Mouse (Mus musculus) kidney, postnatal 0 days (tissue): Measurements from ENCODE around the gene Tmub1. TPM values are rescaled to one million over a fixed set of nuclear protein-coding genes. Genes with fewer than 3 reads are reported as not detected.
A peak's percentile ranks its signal among the peaks of the same experiment; 100 is the strongest.

Experiments used
- ATAC-seq: fragments of 200-750 bp; cut with Nextera tagmentation; replicated peaks from 2 replicates; pipeline ENCODE4 v1.8.0; 2017; ENCODE audit warnings: low read depth, moderate number of reproducible peaks, moderate TSS enrichment, moderate library complexity; ENCODE audit not compliant: low FRiP score
- DNase-seq: peaks from one replicate; pipeline ENCODE4 v3.0.0-alpha.2; 2016; ENCODE audit warnings: low spot score
- H3K27ac ChIP-seq: fragments of 300-500 bp; sonication (generic); 2 replicates; pipeline ENCODE4 v1.5.1; 2014; ENCODE audit warnings: mild to moderate bottlenecking
- H3K27me3 ChIP-seq: fragments of 300-500 bp; sonication (generic); 2 replicates; pipeline ENCODE4 v1.6.1; 2014; ENCODE audit warnings: low read length, mixed read lengths; ENCODE audit not compliant: insufficient read depth
- H3K36me3 ChIP-seq: fragments of 300-500 bp; sonication (generic); 2 replicates; pipeline ENCODE4 v1.6.1; 2014; ENCODE audit warnings: low read length, mixed read lengths; ENCODE audit not compliant: insufficient read depth
- H3K4me1 ChIP-seq: fragments of 300-500 bp; sonication (generic); replicated peaks from 2 replicates; pipeline ENCODE4 v1.6.1; 2014; ENCODE audit warnings: antibody characterized with exemption, low read length, mixed read lengths; ENCODE audit not compliant: insufficient read depth
- H3K4me2 ChIP-seq: fragments of 300-500 bp; sonication (generic); 2 replicates; pipeline ENCODE4 v1.6.1; 2014; ENCODE audit warnings: mild to moderate bottlenecking, low read length, moderate library complexity, mixed read lengths
- H3K4me3 ChIP-seq: fragments of 300-500 bp; sonication (generic); replicated peaks from 2 replicates; pipeline ENCODE4 v1.5.1; 2014; ENCODE audit warnings: low read depth, low read length
- H3K9ac ChIP-seq: fragments of 300-500 bp; sonication (generic); 2 replicates; pipeline ENCODE4 v1.6.1; 2014; ENCODE audit warnings: low read depth, low read length
- H3K9me3 ChIP-seq: fragments of 300-500 bp; sonication (generic); replicated peaks from 2 replicates; pipeline ENCODE4 v1.6.1; 2016; ENCODE audit warnings: low read length, inconsistent platforms, mixed read lengths
- CTCF ChIP-seq: IDR thresholded peaks from 2 replicates; pipeline ENCODE4 v1.5.1; 2016; ENCODE audit warnings: antibody characterized with exemption, low read depth, mild to moderate bottlenecking, moderate library complexity
- WGBS: fragments of 180-500 bp; shearing (Covaris S2); extraction: QIAGEN DNeasy Blood & Tissue Kit; methylation state at CpG from one replicate; pipeline ENCODE4 v1.1.7; 2014; 5-methylcytosine and 5-hydroxymethylcytosine counted together
- polyA plus RNA-seq: library from polyadenylated mRNA; unstranded; fragments of >200 nt; fragmentation: Nextera tagmentation; extraction: Ambion mirVana; gene quantifications from 2 replicates; pipeline ENCODE4 v1.2.1, GENCODE M21; 2015

Tmub1 gene
- polyA plus RNA-seq, 1 experiment from 2014 or later, result 28.0 TPM

DNA sequence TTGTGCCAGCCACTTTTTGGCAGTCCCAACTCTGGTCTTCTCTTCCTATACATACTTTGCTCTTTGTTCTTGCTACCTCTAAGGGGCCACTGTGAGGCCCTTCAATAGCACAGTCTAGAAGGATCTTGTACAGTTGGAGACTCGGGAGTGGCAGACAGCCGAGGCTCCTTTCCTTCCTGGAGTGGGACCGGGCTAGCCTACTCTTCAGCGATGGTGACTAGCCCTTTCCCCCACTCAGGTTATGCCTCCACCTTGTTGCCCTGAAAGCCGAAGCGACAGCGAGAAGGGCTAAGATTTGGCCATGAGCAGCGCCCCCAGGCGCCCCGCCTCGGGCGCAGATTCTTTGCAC, 20.4 kb downstream of the Tmub1 start:
- no peaks in the 10 kb centered on the region for H3K27me3 ChIP-seq
- DNase-seq (no peak), ATAC-seq (no peak)
- H3K4me3 ChIP-seq, result peak overlapping the region; percentile 62; the same call in 1 of the 2 replicates
- 26% methylated on average over 12 of the region's 12 CpGs for WGBS
- peak overlapping the region; percentile 51; the same call in 1 of the 2 replicates for H3K27ac ChIP-seq
- TF ChIP-seq CTCF, result no peak
- H3K9ac ChIP-seq, result no peak overlapping the region
- peaks cover 30% of the 10 kb centered on the region for H3K4me1 ChIP-seq
- H3K36me3 ChIP-seq, result peaks cover 29% of the 10 kb centered on the region
- H3K9me3 ChIP-seq, result no peaks in the 10 kb centered on the region
- peak overlapping the region; percentile 69; the same call in 1 of the 2 replicates for H3K4me2 ChIP-seq

- Histone ChIP-seq H3K9ac (peak overlapping the region; percentile 71; the same call in 1 of the 2 replicates), H3K36me3 (peaks cover 24% of the 10 kb centered on the region), H3K4me2 (peak overlapping the region; percentile 69), H3K4me1 (peaks cover 30% of the 10 kb centered on the region), H3K27ac (peak overlapping the region; percentile 51; the same call in 1 of the 2 replicates), H3K4me3 (peak overlapping the region; percentile 62), H3K27me3 (no peaks in the 10 kb centered on the region), H3K9me3 (no peaks in the 10 kb centered on the region)
- WGBS, result 21% methylated on average over 9 of the region's 9 CpGs
- ATAC-seq (no peak), DNase-seq (peak; percentile 11)
- no peak for TF ChIP-seq CTCF
Measured at GRCm38 (mm10) chr5:24426556-24427284, 20.9 kb downstream of the Tmub1 start.

DNA sequence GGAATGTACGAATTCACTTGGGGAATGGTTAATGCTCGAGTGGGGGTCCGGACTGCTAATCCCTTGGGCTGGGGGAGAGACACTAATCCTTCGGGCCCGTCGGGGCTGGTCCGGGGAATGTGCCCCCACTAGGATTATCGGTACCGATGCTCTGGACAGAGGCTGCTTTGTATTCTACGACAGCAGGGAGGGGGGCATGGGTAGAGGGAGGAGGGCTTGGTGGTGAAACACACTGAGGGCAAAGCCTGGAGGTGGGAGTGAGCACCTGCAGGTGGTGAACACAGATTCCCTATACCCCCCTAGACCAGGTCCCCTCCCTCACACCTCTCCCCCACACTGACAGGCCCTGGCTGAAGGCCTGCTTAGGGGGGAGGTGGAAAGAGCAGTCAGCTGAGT, 21.6 kb downstream of the Tmub1 start:
- Histone ChIP-seq H3K4me1 (peaks cover 30% of the 10 kb centered on the region), H3K4me2 (peak overlapping the region; percentile 69)
- TF ChIP-seq CTCF, result no peak

DNA sequence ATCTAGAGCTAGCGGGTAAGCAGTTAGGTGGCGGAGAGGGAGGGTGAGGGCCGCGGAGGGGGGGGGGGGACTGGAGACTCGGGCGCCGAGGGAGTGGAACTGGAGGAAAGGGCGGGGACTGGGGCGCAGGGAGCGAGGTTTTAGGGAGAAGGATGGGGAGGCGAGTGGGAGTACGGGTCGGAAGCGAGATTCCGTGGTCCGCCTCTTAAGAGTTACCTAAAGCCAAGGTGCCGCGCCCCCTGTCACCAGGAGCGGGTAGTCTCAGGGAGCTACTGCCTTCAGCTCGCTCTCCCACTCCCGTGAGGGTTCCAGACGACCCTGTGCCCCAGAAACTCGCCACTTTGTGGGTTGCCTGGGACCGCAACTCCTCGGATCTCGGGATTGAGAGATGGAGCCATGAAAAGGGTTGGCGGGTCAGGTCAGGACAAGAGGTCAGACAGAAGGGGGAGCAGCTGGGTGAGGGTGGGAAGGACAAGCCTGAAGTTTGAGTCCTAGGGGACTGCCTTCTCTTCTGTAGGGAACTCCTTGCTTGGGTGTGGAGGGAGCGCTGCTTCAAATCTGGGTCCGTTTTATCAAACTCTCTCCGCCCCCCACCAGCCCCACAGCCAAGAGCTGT, 22.1 kb downstream of the Tmub1 start:
- TF ChIP-seq CTCF, result peak; percentile 43
- Histone ChIP-seq H3K36me3 (peaks cover 16% of the 10 kb centered on the region), H3K4me3 (peak overlapping the region; percentile 62), H3K27me3 (no peaks in the 10 kb centered on the region), H3K9me3 (no peaks in the 10 kb centered on the region), H3K27ac (peak overlapping the region; percentile 95), H3K4me2 (peak overlapping the region; percentile 69), H3K9ac (peak overlapping the region; percentile 71), H3K4me1 (peaks cover 30% of the 10 kb centered on the region)
- ATAC-seq, result no peak
- under 1% methylated on average over 27 of the region's 30 CpGs for WGBS
- DNase-seq, result peak; percentile 71

More for the DNA sequence above, 21.6 kb downstream of the Tmub1 start:
- peak overlapping the region; percentile 71 for H3K9ac ChIP-seq
- ATAC-seq (no peak), DNase-seq (peak; percentile 35)
- no peaks in the 10 kb centered on the region for H3K27me3 ChIP-seq
- H3K36me3 ChIP-seq, result peaks cover 20% of the 10 kb centered on the region
- H3K27ac ChIP-seq, result no peak overlapping the region
- WGBS, result under 1% methylated on average over 10 of the region's 10 CpGs
- H3K9me3 ChIP-seq, result no peaks in the 10 kb centered on the region
- peak overlapping the region; percentile 62 for H3K4me3 ChIP-seq

- no peaks in the 10 kb centered on the region for H3K27me3 ChIP-seq
- no peak for TF ChIP-seq CTCF
- peak overlapping the region; percentile 95 for H3K27ac ChIP-seq
- H3K4me1 ChIP-seq, result peaks cover 30% of the 10 kb centered on the region
- ATAC-seq, result peak; percentile 6
- under 1% methylated on average over 58 of the region's 60 CpGs for WGBS
- H3K4me2 ChIP-seq, result peak overlapping the region; percentile 69
- peaks cover 13% of the 10 kb centered on the region for H3K36me3 ChIP-seq
- peak overlapping the region; percentile 71 for H3K9ac ChIP-seq
- no peaks in the 10 kb centered on the region for H3K9me3 ChIP-seq
- peak overlapping the region; percentile 62 for H3K4me3 ChIP-seq
- peak; percentile 92 for DNase-seq
Measured at GRCm38 (mm10) chr5:24424861-24425411, 22.7 kb downstream of the Tmub1 start.

GRCm38 (mm10) chr5:24424004-24424781, 23.5 kb downstream of the Tmub1 start:
- Histone ChIP-seq H3K36me3 (0 out of 2 replicates have a peak, but pooled peaks cover 6% of the 10 kb centered on the region), H3K27me3 (no peaks in the 10 kb centered on the region), H3K4me1 (peaks cover 30% of the 10 kb centered on the region), H3K9me3 (no peaks in the 10 kb centered on the region), H3K27ac (peak overlapping the region; percentile 95), H3K4me2 (peak overlapping the region; percentile 69), H3K4me3 (peak overlapping the region; percentile 62), H3K9ac (peak overlapping the region; percentile 71)
- WGBS, result 7% methylated on average over 21 of the region's 21 CpGs
- ATAC-seq (peak; percentile 19), DNase-seq (peak; percentile 29)
- no peak for TF ChIP-seq CTCF
